Mouse (Mus musculus): ENCODE data around the gene Dcaf7. TPM values are rescaled to one million over a fixed set of nuclear protein-coding genes. Genes with fewer than 3 reads are reported as not detected.
"Not testable (repeated sequence)": the region's sequence is repeated elsewhere in the genome, so short reads cannot be mapped to it uniquely, and the experiment has no call there.

Gene Dcaf7
- polyA plus RNA-seq, 1 experiment from 2014 or later: 100 TPM

GRCm38 (mm10) chr11:106032074-106032473 is 4.6 kb upstream of the Dcaf7 start:
- H3K27ac ChIP-seq (ENCODE audit: low read depth, low read length); DNase-seq (ENCODE audit: low spot score); H3K4me1 ChIP-seq (ENCODE audit: control insufficient read depth, insufficient read depth, low read length); H3K27me3 ChIP-seq (ENCODE audit: control insufficient read depth, insufficient read depth, low read length); ATAC-seq (ENCODE audit: insufficient read depth, low FRiP score, low TSS enrichment); H3K9ac ChIP-seq (ENCODE audit: low read length); H3K36me3 ChIP-seq (ENCODE audit: control insufficient read depth, insufficient read depth, low read length); H3K4me2 ChIP-seq (ENCODE audit: low read depth); H3K9me3 ChIP-seq (ENCODE audit: control insufficient read depth, low read length): not testable (repeated sequence)
- 24% methylated on average over 5 of the region's 25 CpGs for WGBS
- H3K4me3 ChIP-seq (ENCODE audit: low read depth, low read length): peak overlapping the region; percentile 21

- Histone ChIP-seq H3K9ac (ENCODE audit: low read length) (0 out of 2 replicates have a peak overlapping the region, but pooled peaks have one; percentile 23), H3K4me2 (ENCODE audit: low read depth) (peak overlapping the region; percentile 29), H3K4me3 (ENCODE audit: low read depth, low read length) (no peak overlapping the region; the same call in 1 of the 2 replicates), H3K27me3 (ENCODE audit: control insufficient read depth, insufficient read depth, low read length) (no peaks in the 10 kb centered on the region), H3K36me3 (ENCODE audit: control insufficient read depth, insufficient read depth, low read length) (no peaks in the 10 kb centered on the region), H3K27ac (ENCODE audit: low read depth, low read length) (0 out of 2 replicates have a peak overlapping the region, but pooled peaks have one; percentile 31), H3K4me1 (ENCODE audit: control insufficient read depth, insufficient read depth, low read length) (peaks cover 6% of the 10 kb centered on the region), H3K9me3 (ENCODE audit: control insufficient read depth, low read length) (no peaks in the 10 kb centered on the region)
- WGBS: 45% methylated on average over 11 of the region's 11 CpGs
- ATAC-seq (ENCODE audit: insufficient read depth, low FRiP score, low TSS enrichment) (no peak), DNase-seq (ENCODE audit: low spot score) (peak; percentile 53)
Measured at GRCm38 (mm10) chr11:106033491-106033919, 3.2 kb upstream of the Dcaf7 start.

GRCm38 (mm10) chr11:106034986-106035385 is 1.7 kb upstream of the Dcaf7 start:
- 92% methylated on average over 9 of the region's 9 CpGs for WGBS
- H3K36me3 ChIP-seq (ENCODE audit: control insufficient read depth, insufficient read depth, low read length): no peaks in the 10 kb centered on the region
- DNase-seq (ENCODE audit: low spot score) (no peak), ATAC-seq (ENCODE audit: insufficient read depth, low FRiP score, low TSS enrichment) (no peak)
- H3K27me3 ChIP-seq (ENCODE audit: control insufficient read depth, insufficient read depth, low read length): no peaks in the 10 kb centered on the region
- no peak overlapping the region for H3K4me3 ChIP-seq (ENCODE audit: low read depth, low read length)
- no peak overlapping the region for H3K9ac ChIP-seq (ENCODE audit: low read length)
- H3K9me3 ChIP-seq (ENCODE audit: control insufficient read depth, low read length): no peaks in the 10 kb centered on the region
- no peak overlapping the region for H3K4me2 ChIP-seq (ENCODE audit: low read depth)
- peaks cover 6% of the 10 kb centered on the region for H3K4me1 ChIP-seq (ENCODE audit: control insufficient read depth, insufficient read depth, low read length)
- H3K27ac ChIP-seq (ENCODE audit: low read depth, low read length): no peak overlapping the region

- ATAC-seq (ENCODE audit: insufficient read depth, low FRiP score, low TSS enrichment): peak; percentile 21; the same call in 1 of the 2 replicates
- no peaks in the 10 kb centered on the region for H3K36me3 ChIP-seq (ENCODE audit: control insufficient read depth, insufficient read depth, low read length)
Measured at GRCm38 (mm10) chr11:106037418-106037751, 713 bp downstream of the Dcaf7 start.

GRCm38 (mm10) chr11:106044349-106044748 is 7.7 kb downstream of the Dcaf7 start:
- H3K9me3 ChIP-seq (ENCODE audit: control insufficient read depth, low read length): no peaks in the 10 kb centered on the region
- H3K27me3 ChIP-seq (ENCODE audit: control insufficient read depth, insufficient read depth, low read length): no peaks in the 10 kb centered on the region
- no peaks in the 10 kb centered on the region for H3K4me1 ChIP-seq (ENCODE audit: control insufficient read depth, insufficient read depth, low read length)

More at GRCm38 (mm10) chr11:106037418-106037751, 713 bp downstream of the Dcaf7 start:
- Histone ChIP-seq H3K27ac (ENCODE audit: low read depth, low read length) (peak overlapping the region; percentile 78), H3K4me3 (ENCODE audit: low read depth, low read length) (peak overlapping the region; percentile 100), H3K4me2 (ENCODE audit: low read depth) (peak overlapping the region; percentile 84), H3K9ac (ENCODE audit: low read length) (peak overlapping the region; percentile 84), H3K27me3 (ENCODE audit: control insufficient read depth, insufficient read depth, low read length) (no peaks in the 10 kb centered on the region), H3K4me1 (ENCODE audit: control insufficient read depth, insufficient read depth, low read length) (peaks cover 6% of the 10 kb centered on the region), H3K9me3 (ENCODE audit: control insufficient read depth, low read length) (no peaks in the 10 kb centered on the region)
- peak; percentile 65 for DNase-seq (ENCODE audit: low spot score)
- under 1% methylated on average over 13 of the region's 13 CpGs for WGBS

GRCm38 (mm10) chr11:106045256-106045655 is 8.6 kb downstream of the Dcaf7 start:
- no peak for DNase-seq (ENCODE audit: low spot score)
- WGBS: 95% methylated on average over 1 of the region's 1 CpGs
- H3K4me1 ChIP-seq (ENCODE audit: control insufficient read depth, insufficient read depth, low read length): no peaks in the 10 kb centered on the region

More at GRCm38 (mm10) chr11:106044349-106044748, 7.7 kb downstream of the Dcaf7 start:
- DNase-seq (ENCODE audit: low spot score) (no peak), ATAC-seq (ENCODE audit: insufficient read depth, low FRiP score, low TSS enrichment) (no peak)
- no peak overlapping the region for H3K27ac ChIP-seq (ENCODE audit: low read depth, low read length)
- no peak overlapping the region for H3K4me2 ChIP-seq (ENCODE audit: low read depth)
- H3K4me3 ChIP-seq (ENCODE audit: low read depth, low read length): no peak overlapping the region
- H3K9ac ChIP-seq (ENCODE audit: low read length): no peak overlapping the region
- peaks cover 5% of the 10 kb centered on the region for H3K36me3 ChIP-seq (ENCODE audit: control insufficient read depth, insufficient read depth, low read length)

GRCm38 (mm10) chr11:106045780-106046179 is 9.1 kb downstream of the Dcaf7 start:
- no peak overlapping the region for H3K4me3 ChIP-seq (ENCODE audit: low read depth, low read length)
- no peak overlapping the region for H3K9ac ChIP-seq (ENCODE audit: low read length)
- ATAC-seq (ENCODE audit: insufficient read depth, low FRiP score, low TSS enrichment) (no peak), DNase-seq (ENCODE audit: low spot score) (no peak)
- no peak overlapping the region for H3K4me2 ChIP-seq (ENCODE audit: low read depth)
- 97% methylated on average over 3 of the region's 3 CpGs for WGBS
- H3K27ac ChIP-seq (ENCODE audit: low read depth, low read length): no peak overlapping the region
- peaks cover 5% of the 10 kb centered on the region for H3K36me3 ChIP-seq (ENCODE audit: control insufficient read depth, insufficient read depth, low read length)
- H3K4me1 ChIP-seq (ENCODE audit: control insufficient read depth, insufficient read depth, low read length): no peaks in the 10 kb centered on the region
- no peaks in the 10 kb centered on the region for H3K27me3 ChIP-seq (ENCODE audit: control insufficient read depth, insufficient read depth, low read length)
- no peaks in the 10 kb centered on the region for H3K9me3 ChIP-seq (ENCODE audit: control insufficient read depth, low read length)

More at GRCm38 (mm10) chr11:106045256-106045655, 8.6 kb downstream of the Dcaf7 start:
- Histone ChIP-seq H3K36me3 (ENCODE audit: control insufficient read depth, insufficient read depth, low read length) (peaks cover 5% of the 10 kb centered on the region), H3K4me2 (ENCODE audit: low read depth) (no peak overlapping the region), H3K27ac (ENCODE audit: low read depth, low read length) (no peak overlapping the region), H3K9ac (ENCODE audit: low read length) (no peak overlapping the region), H3K27me3 (ENCODE audit: control insufficient read depth, insufficient read depth, low read length) (no peaks in the 10 kb centered on the region), H3K4me3 (ENCODE audit: low read depth, low read length) (no peak overlapping the region), H3K9me3 (ENCODE audit: control insufficient read depth, low read length) (no peaks in the 10 kb centered on the region)
- ATAC-seq (ENCODE audit: insufficient read depth, low FRiP score, low TSS enrichment): no peak

- no peaks in the 10 kb centered on the region for H3K9me3 ChIP-seq (ENCODE audit: control insufficient read depth, low read length)
- no peak overlapping the region for H3K4me2 ChIP-seq (ENCODE audit: low read depth)
- H3K9ac ChIP-seq (ENCODE audit: low read length): no peak overlapping the region
- WGBS: 89% methylated on average over 9 of the region's 9 CpGs
- H3K4me3 ChIP-seq (ENCODE audit: low read depth, low read length): no peak overlapping the region
- no peaks in the 10 kb centered on the region for H3K27me3 ChIP-seq (ENCODE audit: control insufficient read depth, insufficient read depth, low read length)
- H3K27ac ChIP-seq (ENCODE audit: low read depth, low read length): no peak overlapping the region
- no peaks in the 10 kb centered on the region for H3K4me1 ChIP-seq (ENCODE audit: control insufficient read depth, insufficient read depth, low read length)
- DNase-seq (ENCODE audit: low spot score) (no peak), ATAC-seq (ENCODE audit: insufficient read depth, low FRiP score, low TSS enrichment) (no peak)
- peaks cover 8% of the 10 kb centered on the region for H3K36me3 ChIP-seq (ENCODE audit: control insufficient read depth, insufficient read depth, low read length)
Measured at GRCm38 (mm10) chr11:106046584-106046983, 9.9 kb downstream of the Dcaf7 start.

GRCm38 (mm10) chr11:106053921-106054320 is 17.2 kb downstream of the Dcaf7 start:
- H3K4me1 ChIP-seq (ENCODE audit: control insufficient read depth, insufficient read depth, low read length): no peaks in the 10 kb centered on the region
- no peak overlapping the region for H3K27ac ChIP-seq (ENCODE audit: low read depth, low read length)
- WGBS: 98% methylated on average over 2 of the region's 2 CpGs
- DNase-seq (ENCODE audit: low spot score): no peak
- H3K36me3 ChIP-seq (ENCODE audit: control insufficient read depth, insufficient read depth, low read length): peaks cover 15% of the 10 kb centered on the region; the same call in 1 of the 2 replicates
- no peak overlapping the region for H3K9ac ChIP-seq (ENCODE audit: low read length)
- no peaks in the 10 kb centered on the region for H3K9me3 ChIP-seq (ENCODE audit: control insufficient read depth, low read length)
- H3K4me3 ChIP-seq (ENCODE audit: low read depth, low read length): no peak overlapping the region
- no peaks in the 10 kb centered on the region for H3K27me3 ChIP-seq (ENCODE audit: control insufficient read depth, insufficient read depth, low read length)
- no peak overlapping the region for H3K4me2 ChIP-seq (ENCODE audit: low read depth)
- ATAC-seq (ENCODE audit: insufficient read depth, low FRiP score, low TSS enrichment): no peak

All from neural tube, embryonic 11.5 days (tissue).